Mouse (Mus musculus) erythroblast, embryonic 14.5 days (primary cell): ENCODE data around the gene Nelfe.
"Not testable (repeated sequence)": the region's sequence is repeated elsewhere in the genome, so short reads cannot be mapped to it uniquely, and the experiment has no call there.

Experiments
- GATA1 ChIP-seq: IDR thresholded peaks from 2 replicates; pipeline ENCODE4 v1.6.1; 2012; ENCODE audit warnings: low read length, inconsistent platforms, mixed read lengths
- TAL1 ChIP-seq: IDR thresholded peaks from 3 replicates; pipeline ENCODE4 v1.6.1; 2012; ENCODE audit warnings: low read length, inconsistent platforms, mixed read lengths

DNA sequence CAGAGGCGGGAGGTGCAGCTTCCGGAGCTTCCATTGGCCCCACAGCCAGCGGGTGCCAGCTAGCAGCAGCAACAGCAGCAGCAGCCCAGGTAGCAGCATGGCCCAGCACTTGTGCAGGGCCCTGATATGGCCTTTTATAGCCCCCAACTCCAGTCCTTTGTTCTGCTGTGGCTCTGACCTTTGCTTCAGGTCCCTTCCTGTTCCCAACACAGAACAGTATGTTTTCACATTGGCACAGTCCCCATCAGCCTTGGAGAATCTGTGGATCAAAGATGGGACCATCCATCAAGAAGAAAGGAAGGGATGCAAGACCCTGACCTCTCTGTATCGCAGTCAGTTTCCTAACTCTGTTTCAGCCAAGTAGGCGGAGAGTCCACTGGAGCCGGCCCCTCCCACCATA, 45.9 kb upstream of the Nelfe start, which contains the start of gene Cyp21a1:
- not testable (repeated sequence) for TF ChIP-seq GATA1, TAL1
